Mouse (Mus musculus) spleen, embryonic (tissue): ENCODE results near the gene Gars.

Source experiments
- CTCF ChIA-PET: fragments of 350-600 bp; sonication (Branson Sonifier 250); formaldehyde crosslinking; loops from one replicate; lab custom pipeline; 2022; lab: Charles Lee

Gars gene

DNA sequence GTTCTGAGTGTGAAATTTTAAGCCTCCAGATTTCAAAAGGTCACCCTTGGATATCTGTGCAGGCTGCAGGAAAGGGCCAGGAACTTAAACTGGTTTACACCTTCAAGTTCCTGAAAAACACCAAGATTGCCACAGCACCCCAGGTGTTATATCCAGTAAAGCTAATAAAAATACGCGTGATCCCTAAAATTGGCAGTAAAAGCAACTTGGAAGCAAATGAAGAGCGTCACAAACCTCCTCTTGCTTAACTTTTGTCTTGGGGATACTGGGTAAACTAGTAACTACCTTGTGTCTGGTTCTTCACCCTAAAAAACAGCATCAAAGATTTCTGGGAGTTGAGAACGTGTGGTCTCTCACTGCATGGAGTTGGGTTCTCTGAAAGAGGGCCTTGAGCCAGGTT, 1.1 kb upstream of the Gars start:
- CTCF ChIA-PET, result no interaction called here

DNA sequence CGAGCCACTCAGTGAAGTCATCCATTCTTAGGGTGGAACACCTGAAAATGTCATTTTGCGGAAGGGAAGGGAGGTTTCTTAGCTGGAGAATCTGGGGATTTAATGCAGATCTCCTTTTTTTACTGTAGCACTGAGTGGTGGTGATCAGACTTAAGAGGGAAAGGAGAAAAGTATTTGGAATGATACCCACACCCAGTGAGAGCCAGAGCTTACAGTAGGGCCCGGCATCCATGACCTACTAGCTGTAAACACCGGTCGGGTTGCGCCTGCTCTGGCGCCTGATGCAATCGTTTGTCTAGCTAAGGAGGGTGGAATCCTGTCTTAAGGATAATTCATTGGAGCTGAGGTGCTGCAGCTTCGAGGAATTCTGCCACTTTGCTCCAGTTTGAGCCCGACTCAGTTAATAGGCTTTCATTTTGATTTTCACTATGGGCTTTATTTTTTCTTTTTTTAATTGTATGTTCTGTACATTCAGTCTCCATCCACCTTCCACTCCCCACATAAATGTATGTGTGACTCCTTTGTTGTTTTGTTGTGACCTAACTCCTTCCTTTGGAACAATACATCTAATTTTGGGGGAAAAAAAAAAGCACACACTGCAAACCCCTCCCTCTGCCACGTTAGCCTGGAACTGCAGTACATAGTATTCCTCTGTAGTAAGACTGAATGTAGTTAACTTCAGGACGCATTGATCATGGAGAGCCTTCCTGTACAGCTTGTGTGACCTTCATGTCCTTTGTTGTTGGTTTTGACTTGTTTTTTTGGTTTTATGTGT, 1.1 kb downstream of the Gars start:
- CTCF ChIA-PET, result interaction anchor here (0.7 kb wide), 1 partner anchor 263 kb away, joined by 3 read pairs; no protein-coding TSS in a partner anchor

DNA sequence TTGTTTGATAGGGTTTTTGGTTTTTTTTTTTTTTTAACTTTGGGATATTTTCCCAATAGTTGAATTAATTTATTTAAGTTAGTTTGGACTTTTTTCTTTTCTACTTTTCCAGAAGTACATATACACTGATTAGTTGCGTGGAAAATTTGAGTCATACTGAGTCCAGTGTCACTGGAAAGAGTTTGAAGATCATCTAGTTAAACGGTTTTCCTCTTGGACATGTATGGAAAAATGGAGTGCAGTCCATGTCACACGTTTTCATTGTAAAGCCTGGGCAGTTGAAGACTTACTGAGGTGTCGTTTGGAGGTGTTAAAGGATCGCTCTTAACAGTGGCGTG, 1.6 kb downstream of the Gars start:
- CTCF ChIA-PET, result no interaction called here

DNA sequence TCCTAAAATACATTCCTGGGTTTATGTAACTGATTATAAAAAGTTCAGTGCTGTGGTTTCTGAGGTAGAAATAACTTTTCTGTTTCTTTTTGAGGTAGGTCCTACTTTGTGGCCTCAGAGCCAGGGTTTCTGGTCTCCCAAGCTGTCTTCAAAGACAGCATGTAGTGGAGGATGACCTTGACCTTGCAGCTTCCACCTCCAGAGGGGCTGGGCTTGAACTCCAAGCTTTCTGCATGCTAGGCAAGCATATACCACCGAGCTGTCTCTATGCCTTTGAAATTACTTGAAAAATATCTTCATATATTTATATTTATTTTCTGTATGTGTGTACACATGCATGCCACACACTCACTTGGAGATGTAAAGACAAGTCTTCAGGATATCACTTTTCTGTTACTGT, 2.2 kb downstream of the Gars start:
- CTCF ChIA-PET, result no interaction called here

DNA sequence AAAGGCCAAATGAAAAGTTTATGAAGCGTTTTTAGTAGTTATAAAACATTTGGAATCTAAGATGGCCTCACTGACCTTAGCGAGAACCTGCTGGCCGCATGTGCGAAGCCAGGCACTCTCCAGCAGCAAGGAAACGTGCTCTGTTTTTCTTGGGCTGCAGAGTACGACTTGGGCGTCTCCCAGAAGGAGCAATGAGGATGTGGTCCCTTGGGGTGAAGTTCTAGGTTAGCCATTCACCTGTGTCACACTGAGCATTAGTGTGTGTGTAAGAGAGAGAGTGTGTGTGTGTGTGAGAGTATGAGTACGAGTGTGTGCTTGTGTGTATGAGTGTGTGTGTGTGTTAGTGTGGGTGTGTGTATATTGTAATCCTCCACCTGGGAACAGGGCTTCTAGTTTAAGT, 5.4 kb downstream of the Gars start:
- CTCF ChIA-PET, result no interaction called here

DNA sequence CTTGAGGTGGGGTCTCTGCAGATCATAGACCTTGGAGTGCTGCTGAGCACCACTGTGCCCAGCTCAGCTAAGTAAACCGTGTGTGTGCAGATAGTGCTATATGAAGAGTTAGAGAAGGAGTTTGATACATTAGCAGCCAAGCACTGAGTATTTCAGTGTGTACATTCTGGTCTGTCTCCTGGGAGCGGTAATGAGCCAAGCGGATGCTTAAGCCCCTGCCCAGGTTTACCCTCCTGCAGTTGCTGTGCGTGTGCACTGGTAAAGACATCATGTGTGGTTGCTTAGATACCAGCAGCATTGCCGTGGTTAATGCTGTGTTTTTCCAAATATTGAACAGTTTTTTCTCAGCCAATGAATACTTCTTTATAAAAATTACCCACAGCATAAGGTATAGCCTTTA, 6.7 kb downstream of the Gars start:
- CTCF ChIA-PET, result no interaction called here

DNA sequence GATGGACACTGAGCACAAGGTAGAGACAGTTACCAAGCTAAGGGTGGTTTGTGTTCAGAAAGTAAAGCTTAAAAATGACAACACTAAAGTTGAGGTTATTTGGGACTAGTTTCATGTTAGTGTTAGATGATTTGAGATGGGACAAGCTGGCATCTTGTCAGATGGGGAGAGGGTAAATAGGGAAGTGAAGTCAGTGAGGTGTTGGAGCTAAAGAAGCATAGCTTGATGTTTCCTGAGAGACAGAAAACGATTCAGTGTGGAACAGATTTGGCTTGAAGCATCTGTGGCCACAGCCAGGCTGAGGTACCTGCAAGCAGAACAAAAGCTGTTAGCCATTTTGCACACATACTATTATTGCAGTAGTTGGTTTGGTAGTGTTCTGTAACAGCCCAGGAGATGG, 7.5 kb downstream of the Gars start:
- CTCF ChIA-PET, result no interaction called here

DNA sequence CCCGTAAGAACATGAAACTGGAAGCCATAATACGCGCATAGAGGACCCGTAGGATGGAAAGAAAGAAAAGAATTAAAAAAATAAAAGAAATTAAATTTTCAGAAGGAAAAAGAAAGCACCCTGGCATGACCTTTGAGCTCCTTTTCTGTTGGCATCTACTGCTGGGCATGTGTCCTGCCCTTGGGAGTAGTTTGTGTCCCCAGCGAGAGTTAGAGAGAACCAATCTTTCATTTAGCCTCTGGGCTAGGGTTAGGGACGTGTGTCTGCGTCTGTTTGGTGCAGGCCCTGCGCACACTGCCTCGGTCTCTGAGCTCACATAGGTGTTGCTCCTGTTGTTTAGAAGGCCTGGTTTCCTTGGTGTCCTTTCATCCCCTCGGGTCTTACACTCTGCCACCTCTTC, 11.4 kb downstream of the Gars start:
- CTCF ChIA-PET, result no interaction called here

DNA sequence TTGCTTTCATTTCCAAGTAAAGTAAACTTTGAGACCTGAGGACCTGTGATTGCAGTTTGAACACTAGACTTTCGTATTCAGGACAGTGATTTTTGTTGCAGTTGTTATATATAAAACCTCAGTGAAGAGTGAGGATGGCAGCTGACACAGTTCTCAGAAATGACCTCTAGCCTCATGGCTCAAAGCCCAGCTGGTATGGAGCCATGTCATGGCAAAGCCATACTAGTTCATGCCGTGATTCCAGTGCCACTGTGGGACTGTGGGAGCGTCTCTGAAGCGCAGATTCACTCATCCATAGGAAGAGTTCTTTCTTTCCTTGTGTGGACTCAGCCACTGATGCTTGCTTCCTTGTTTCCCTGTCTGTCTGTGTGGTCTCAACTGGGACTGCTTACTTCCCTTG, 16.7 kb downstream of the Gars start:
- CTCF ChIA-PET, result no interaction called here

DNA sequence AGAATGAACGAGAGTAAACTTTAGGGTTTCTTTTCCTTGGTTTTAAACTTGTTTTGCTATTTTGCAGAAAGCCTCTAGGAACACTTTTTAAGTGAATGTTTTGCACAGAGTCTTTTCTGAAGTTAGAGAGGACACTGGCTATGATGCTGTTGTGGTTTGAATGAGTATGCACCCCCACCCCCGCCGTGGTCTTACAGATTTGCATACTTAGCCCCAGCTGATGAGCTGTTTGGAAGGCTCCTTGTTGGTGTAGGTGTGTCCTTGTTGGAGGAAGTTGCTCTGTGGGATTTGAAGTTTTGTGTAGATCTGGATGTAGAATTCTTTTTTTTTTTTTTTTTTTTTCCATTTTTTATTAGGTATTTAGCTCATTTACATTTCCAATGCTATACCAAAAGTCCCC, 19.6 kb downstream of the Gars start:
- CTCF ChIA-PET, result interaction anchor here (0.7 kb wide), 1 partner anchor 181 kb away, joined by 3 read pairs; no protein-coding TSS in a partner anchor

DNA sequence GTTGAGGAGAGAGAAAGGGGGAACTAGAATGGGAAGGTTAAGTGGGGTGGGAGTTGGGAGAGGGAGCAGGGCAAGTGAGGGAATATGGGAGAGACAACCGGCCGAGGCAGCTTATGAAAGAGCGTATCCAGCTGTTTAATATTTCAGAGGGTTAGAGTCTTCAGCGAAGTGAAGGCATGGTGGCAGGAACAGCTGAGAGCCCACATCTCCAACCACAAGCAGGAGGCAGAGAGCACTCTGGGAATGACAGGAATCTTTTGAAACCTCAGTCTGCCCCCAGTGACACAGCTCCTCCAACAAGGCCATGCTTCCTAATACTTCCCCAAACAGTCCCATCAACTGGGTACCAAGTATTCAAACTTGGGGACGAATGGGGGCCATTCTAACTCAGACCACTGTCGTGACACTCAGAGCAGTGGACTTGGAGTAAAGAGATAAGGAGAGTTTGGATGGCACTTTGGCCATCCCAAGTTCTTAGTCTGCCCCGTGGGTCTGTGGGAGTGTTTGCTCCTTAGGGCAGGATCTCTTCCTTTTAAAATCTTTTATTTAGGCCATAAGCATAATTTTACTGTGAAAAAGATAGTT, 22.5 kb downstream of the Gars start:
- CTCF ChIA-PET, result no interaction called here

DNA sequence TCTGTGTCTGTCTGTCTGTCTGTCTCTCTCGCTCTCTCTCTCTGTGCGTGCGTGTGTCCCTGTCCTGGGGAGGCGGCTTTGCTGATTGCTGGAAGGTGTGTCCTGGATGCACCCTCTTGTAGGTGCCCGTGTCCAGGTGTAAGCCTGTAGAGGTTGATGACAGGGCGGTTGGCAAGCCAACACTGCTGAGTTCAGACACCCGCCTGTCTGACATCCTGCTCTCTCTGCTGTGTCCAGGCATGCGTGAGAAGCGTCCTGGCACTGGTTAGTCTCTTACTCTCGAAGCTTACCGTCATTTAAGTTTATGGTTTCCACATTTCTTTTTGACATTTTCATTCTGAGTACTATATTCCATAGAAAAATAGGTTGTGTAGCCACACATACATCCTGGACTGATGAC, 23.5 kb downstream of the Gars start:
- CTCF ChIA-PET, result no interaction called here

DNA sequence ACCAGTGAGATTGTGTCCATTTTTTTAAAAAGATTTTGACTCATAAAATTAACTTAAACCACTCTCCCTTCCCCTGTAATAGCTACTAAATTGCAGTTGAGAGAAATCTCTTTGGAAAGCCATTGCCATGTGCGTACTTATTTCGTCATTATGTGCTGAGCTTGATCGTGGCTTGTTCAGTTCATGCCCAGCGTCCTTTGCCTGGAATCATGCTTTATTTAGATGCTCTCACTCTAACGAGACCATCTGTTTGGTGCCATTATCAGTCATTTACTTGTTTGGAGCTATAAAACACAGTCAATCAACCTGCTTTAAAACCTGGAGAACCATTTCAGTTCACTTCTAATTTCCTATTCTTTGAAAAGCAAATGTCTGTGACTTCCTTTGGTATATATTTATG, 24.4 kb downstream of the Gars start:
- CTCF ChIA-PET, result no interaction called here

DNA sequence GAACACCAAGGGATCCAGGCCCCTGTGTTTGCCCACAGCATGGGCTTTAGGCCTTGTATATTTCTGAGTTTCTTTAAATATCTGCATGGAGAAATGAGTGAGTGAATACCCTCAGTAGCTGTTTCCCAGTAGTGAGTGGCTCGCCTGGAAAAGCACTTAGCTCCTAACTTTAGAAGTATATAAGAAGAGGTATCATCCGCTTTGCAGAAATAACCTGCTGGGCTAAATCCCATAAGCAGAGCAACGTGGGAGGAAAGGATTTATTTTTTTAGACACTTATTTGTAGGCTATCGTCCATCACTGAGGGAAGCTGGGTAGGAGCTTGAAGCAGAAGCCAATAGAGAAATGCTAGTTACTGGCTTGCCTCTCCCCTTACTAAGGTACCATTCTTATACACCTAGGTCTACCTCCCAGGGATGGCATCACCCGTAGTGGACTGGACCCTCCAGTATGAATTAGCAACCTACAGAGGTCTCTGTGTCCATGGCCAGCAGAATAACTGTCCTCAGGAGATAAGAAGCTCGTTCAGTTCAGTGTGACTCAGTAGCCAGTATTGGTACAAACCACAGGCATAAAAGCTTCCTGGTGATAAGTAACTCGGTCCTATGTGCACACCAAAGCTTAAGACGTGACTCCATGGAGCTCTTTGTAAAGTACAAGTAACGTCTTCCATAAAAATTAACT, 26.1 kb downstream of the Gars start:
- CTCF ChIA-PET, result no interaction called here

DNA sequence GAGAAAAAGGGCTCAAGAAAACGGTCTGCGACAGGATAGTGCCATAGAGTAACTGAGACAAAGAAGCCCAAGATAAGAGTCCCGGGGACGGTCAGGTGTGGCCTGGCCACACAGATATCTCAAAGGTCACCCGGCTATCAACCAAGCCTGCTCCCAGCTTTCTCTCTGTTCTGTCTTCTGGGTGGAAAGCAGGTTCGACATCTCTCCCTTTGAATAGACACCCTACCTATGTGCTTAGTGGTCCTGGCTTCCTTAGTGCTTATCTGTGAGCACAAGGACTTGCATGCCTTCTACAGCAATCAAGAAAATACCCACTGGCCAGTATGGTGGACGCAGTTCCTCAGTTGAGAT, 26.6 kb downstream of the Gars start:
- CTCF ChIA-PET, result no interaction called here

DNA sequence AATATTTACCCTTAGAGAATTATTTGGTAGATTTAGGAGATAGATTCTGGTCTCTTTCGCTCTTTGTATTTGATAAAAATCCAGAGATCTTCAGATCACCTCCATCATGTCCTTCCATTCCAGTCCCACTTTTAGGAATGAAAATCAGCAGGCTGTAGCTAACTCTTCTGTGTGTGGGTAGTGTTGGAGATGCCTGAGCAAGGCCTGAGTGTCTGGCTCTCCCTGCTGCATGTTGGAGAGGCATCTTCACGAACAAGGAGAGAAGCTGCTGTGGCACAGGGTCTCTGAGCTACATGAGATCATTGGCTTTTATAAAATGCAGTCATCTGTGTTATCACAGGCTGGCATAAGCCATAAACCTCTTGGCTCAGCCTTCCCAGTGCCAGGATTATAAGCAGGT, 28.1 kb downstream of the Gars start:
- CTCF ChIA-PET, result no interaction called here

DNA sequence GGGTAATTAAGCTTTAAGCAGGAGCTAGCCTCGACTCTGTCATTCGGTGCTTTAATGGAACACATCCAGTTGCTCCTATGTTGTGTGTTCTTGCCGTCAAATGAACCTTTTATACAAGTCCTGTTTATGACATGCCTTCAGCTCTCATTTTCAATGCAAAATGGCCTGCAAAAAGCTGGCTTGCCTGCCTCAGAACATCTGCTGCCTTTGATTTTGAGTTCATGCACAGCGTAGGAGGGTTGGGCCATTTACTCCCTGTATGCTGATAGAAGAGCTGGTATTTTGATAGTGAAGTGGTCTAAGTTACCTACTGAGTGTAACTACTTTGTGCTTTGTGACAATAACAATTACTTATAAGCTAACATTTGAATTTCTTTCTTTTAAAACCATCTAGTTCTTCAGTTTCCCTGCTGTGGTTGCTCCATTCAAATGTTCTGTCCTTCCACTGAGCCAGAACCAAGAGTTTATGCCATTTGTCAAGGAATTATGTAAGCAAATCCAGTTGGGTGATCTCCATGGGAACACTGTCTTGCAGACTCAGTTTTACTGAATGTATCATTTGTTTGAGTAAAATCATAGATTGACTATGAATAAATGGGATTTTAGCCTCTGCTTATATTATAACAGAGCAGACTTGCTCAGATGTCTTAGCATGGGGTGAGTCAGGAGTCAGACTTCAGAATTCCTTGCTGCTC, 38.9 kb downstream of the Gars start:
- CTCF ChIA-PET, result no interaction called here

DNA sequence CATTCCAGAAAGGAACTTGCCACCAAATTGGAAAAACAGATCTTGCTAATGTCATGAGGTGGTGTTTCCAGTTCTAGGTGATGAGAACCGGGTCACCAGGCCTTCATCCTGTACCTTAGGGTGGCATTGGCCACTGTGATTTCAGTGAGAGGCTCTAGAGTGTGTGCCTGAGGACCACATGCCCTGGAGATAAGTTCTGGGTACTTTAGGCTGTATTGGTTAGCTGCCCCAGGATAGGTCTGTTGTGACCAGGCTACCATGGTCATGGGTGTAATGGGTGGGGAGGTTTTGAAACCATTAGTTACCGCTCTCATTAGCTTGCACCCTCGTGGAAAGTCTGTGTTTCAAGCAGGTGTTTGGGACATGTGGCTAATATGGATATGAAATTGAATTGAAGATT, 43.6 kb downstream of the Gars start:
- CTCF ChIA-PET, result no interaction called here

DNA sequence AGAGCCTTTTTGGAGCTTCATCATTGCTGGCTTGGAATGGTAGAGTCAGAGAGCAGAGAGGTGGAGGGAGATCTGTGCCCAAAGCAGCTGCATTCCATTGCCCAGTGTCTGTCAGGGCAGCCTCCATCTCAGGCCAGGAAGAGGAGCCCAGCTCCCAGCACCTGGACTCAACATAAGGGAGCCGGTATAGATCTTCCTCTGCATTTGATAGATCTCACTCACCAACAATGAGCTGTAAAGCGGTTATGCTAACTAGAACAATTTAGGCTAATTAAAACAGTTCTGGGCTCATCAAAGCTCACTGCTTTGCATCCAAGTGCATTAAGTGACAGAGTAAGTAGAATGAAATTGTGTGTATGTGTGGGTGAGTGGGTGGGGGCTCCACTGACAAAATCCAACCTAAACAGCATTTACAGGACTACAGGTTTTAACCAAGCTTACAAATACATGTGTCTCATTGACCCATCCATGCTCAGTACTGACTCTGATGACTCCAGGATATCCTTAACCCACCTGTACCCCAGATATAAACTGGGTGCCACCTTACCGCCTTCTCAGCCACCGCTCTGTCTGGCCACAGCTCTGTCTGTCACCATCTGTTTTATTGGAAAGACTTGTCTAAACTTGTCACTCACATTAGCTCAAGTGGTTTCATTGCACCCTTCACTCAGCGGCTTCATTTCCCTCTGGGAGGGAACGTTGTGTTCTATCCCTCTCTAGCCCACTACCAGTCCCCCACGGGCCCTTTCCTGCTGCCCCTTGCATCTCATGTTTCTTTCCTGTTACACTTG, 44.6 kb downstream of the Gars start:
- CTCF ChIA-PET, result no interaction called here

DNA sequence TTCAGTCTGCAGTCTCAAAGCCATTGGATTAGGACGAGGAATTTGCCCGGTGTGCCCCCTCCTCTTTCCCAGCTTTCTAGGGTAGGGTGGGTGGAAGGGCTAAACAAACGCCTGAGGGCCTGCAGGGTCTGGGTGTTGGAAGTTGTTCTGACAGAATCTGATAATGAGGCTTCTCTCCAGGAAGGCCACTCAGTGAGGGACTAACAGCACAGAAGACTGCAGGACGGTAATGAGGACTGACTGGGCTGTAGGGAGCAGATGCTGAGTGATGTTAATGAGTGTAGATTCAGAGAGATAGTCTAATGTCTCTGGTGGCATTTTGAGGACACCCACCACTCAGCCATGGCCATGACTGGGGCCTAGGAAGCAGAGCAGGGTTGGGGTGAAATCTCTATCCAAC, 49.5 kb downstream of the Gars start:
- CTCF ChIA-PET, result no interaction called here

DNA sequence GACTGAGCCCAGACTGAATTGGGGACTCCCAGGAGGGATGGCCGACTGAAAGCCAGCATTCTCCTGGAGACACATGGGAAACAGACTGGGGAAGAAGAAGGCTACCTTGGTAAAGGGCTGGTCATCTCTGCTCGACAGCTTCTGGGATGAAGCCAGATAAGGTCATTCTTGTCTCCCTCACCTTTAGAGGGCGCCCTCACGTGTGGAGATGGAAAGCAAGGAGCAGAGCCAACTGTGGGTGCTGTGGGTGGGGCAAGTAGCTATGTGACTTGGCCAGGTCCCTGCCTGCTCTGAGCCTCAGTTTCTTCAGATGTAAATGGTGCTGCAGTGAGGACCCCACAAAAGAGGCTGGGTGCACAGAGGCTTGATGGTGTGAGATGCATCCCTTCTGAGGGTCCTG, 52.8 kb downstream of the Gars start:
- CTCF ChIA-PET, result interaction anchor here (0.8 kb wide), 1 partner anchor 8 kb away, joined by 3 read pairs; no protein-coding TSS in a partner anchor

DNA sequence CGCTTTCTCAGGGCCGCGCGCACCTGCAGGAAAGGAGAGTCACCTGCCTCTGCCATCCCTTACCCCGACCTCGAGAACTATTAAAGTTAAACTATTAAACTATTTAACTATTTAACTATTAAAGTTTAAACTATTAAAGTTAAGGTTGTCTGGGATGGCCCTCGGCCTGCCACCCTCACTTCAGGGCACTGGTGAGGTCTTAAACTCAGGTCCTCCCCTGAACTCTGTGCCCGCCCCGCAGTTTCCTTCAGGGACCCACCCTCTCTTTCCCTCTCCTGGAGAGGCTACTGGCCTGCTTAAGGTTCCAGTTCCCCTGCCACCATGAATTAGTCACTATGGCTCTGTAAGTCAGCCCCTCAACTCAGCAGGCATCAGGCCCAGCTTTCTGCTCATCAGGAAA, 53.6 kb downstream of the Gars start:
- CTCF ChIA-PET, result interaction anchor here (0.8 kb wide), 1 partner anchor 8 kb away, joined by 3 read pairs; no protein-coding TSS in a partner anchor
